Mouse (Mus musculus) frontal cortex, adult 2 months (tissue): Measurements from ENCODE around the gene Exosc2. TPM values are rescaled to one million over a fixed set of nuclear protein-coding genes. Genes with fewer than 3 reads are reported as not detected.

ENCODE experiments used
- DNase-seq, 2 experiments: peaks; one replicate each; pipeline ENCODE4 v3.0.0; 2022; ENCODE audit warnings: low spot score in 1 of 2; ENCODE audit errors: extremely low spot score in 1 of 2
- polyA plus RNA-seq: library from polyadenylated mRNA; depleted of rRNA; stranded (reverse); fragments of >200 nt; gene quantifications from 2 replicates; pipeline ENCODE4 v1.2.3, GENCODE M21; 2012; rRNA removed

The Exosc2 gene
- polyA plus RNA-seq = 27.4 and 31.0 TPM in 2 replicates

GRCm38 (mm10) chr2:31670551-31671035 is at the start of gene Exosc2:
Exosc2 (plus strand) TSS chr2:31670715.
- peak; percentile 92 to 95 for DNase-seq

DNA sequence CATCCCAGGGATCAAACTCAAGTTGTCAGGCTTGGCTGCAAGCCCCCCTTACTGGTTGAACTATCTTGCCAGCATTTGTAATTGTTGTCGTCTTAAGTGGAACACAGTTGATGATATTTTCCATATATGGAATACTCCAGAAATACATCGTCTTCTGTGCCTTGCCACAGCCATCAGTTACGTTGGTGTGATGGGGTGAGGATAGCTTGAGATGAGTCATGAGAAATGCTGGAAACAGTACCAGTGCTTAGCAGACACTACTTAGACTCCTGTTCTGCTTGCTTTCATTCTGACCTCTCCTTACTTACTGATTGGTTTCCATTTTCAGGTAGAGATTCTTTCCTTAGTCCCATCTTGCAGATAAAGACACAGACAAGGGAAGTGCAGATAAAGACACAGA is 37.0 kb upstream of the Exosc2 start:
- DNase-seq = peak in 1 of 2 experiments; percentile 41

GRCm38 (mm10) chr2:31635281-31636137 is 35.0 kb upstream of the Exosc2 start:
- peak in 1 of 2 experiments; percentile 28 for DNase-seq

GRCm38 (mm10) chr2:31636138-31636741 is 34.3 kb upstream of the Exosc2 start:
- no peak for DNase-seq

- DNase-seq = no peak
Observed at GRCm38 (mm10) chr2:31636742-31637141, 33.8 kb upstream of the Exosc2 start.

DNA sequence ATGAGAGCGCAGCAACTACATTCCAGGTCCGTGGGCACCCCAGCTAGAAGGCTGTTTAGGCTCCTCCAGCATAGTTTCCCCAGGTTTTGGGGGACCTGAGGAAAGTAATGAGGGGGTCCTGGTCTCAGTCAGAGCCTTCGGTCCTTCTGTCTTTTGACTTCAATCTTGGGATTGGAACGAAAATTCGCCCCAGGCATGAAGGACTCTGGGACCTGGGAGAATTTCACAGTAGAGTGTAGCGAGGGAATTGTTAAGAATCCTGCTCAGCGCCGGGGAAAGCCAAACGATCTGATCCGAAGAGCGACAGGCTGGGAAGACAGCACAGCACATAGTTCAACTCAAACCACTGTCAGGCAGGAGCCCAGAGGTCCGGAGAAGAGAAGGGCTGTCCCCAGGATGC is 33.2 kb upstream of the Exosc2 start:
- DNase-seq = no peak

DNA sequence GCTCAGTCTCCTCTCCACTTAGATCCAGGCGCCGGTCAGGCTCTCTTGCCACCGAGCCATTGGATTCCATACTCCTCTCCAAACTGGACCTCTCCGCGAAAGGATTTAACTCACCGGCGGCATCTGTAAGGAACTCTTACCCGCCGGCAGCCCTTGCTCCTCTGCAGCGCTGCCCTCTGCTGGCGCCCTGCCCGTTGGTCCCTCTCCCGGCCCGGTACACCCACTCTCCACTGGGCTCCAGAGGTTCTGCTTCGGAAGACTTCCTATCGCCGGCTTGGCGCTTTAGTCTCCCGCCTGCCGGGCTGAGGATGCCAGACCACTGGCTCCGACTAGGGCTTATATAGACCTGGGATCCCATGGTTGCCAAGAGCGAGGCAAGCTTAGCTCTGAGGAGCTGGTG is 32.7 kb upstream of the Exosc2 start:
- no peak for DNase-seq

DNA sequence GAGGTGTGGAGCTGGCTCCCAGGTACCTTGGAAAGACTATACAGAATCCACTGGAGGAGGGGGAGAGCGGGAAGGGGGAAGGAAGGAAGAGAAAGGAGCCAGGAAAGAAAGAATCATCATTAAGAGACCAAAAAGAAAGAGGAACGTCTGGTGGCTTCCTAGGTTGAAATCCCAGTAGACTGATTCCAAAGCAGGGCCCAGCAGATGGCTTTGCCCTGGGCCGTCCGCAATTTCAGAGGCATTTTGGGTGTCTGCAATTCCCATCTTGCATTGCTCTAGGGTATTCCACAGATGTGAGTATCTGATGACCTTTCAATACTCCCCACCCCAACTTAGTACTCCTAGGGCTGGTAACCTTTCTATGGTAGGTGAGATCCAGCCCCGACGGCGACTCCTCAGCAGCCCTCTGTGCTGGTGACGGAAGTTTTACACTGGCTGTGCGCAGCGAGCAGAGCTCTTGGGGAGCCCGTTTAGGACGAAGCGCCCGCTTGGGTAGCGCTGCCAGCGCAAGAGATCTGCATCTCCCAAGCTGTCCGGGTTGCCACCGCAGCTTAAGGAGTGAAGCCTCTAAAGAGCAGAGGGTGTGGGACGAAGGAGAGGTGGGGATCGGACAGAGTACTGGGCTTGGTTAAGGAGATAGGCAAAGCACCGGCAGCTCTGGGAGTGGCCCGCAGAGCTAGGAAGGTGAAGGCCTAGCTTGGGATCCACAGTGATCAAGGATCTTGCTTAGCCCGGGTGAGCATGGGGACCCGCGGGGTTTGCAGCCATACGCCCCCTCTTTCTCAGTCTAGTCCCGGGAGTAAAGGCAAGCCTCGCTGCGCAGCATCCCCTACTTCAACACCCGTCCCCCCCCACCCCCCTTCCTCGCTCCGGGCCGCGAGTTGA is 31.7 kb upstream of the Exosc2 start:
- DNase-seq = no peak

DNA sequence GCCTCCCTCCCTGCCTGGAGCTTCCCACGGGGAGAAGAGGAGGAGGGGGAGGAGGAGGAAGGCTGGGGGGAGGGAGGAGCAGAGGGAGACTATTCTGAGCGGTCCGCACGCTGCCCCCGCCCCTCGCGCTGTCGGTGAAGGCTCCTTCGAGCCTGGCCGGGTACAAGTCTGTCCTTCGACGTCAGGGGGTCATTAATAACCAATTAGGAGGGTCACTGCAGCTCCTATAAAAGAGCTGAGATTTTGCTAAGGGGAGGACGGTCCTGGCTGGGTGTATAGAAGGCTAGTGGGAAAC is 31.1 kb upstream of the Exosc2 start:
- no peak for DNase-seq

GRCm38 (mm10) chr2:31639901-31640608 is 30.5 kb upstream of the Exosc2 start, which contains the start of gene Prdm12:
Prdm12 (plus strand) TSS chr2:31640037.
- no peak for DNase-seq

- DNase-seq = no peak
Observed at GRCm38 (mm10) chr2:31640609-31641507, 29.7 kb upstream of the Exosc2 start.

GRCm38 (mm10) chr2:31641508-31641830 is 29.0 kb upstream of the Exosc2 start:
- no peak for DNase-seq

- DNase-seq = no peak
Observed at GRCm38 (mm10) chr2:31641929-31642328, 28.6 kb upstream of the Exosc2 start.

DNA sequence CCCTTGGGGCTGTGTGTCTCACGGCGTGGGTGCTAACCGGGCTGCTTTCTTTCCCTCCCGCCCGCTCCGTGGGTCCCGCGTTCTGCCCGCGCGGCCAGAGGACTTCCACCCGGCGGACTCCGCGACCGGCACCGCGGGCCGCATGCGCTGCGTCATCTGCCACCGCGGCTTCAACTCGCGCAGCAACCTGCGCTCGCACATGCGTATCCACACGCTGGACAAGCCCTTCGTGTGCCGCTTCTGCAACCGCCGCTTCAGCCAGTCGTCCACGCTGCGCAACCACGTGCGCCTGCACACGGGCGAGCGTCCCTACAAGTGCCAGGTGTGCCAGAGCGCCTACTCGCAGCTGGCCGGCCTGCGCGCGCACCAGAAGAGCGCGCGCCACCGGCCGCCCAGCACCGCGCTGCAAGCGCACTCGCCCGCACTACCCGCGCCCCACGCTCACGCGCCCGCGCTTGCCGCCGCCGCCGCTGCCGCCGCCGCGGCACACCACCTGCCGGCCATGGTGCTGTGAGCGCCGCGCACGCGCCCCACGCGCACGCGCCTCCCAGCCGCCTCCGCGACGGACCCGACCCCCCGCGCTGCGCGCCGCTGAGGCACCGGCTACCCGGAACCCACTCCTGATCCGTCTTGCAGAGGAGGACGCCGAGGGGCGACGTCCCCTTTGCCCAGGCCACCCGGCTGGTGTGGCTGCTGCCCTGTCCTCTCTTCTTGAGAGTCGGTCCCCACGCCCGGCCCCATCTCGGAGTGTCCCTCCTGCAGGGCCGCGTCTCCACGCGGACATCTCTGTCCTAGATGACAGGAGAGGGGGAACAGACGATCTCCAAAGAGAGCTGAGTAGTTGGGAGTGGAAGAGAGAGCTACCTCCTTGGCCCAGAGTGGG is 16.3 kb upstream of the Exosc2 start:
- DNase-seq = peak; percentile 44 to 76

- peak in 1 of 2 experiments; percentile 84 for DNase-seq
Observed at GRCm38 (mm10) chr2:31654854-31655559, 15.5 kb upstream of the Exosc2 start.

DNA sequence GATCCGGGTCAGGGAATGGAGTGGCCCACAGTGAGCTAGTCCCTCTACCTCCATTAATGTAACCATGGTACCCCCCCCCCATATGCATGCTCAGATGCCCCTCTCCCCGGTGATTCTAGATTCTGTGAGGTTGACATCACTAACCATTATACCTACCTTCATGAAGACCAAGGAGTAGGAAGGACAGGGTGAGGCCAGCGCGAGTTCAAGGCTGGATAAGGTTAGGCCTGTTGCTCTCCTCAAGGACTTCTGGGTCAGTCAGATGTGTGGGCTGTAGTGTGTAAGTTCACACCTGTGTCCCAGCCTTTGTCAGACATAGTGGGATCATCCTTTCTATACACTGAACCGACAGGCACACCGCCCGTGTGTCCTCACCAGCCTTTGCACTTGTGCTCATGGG is 14.1 kb upstream of the Exosc2 start:
- no peak for DNase-seq

DNA sequence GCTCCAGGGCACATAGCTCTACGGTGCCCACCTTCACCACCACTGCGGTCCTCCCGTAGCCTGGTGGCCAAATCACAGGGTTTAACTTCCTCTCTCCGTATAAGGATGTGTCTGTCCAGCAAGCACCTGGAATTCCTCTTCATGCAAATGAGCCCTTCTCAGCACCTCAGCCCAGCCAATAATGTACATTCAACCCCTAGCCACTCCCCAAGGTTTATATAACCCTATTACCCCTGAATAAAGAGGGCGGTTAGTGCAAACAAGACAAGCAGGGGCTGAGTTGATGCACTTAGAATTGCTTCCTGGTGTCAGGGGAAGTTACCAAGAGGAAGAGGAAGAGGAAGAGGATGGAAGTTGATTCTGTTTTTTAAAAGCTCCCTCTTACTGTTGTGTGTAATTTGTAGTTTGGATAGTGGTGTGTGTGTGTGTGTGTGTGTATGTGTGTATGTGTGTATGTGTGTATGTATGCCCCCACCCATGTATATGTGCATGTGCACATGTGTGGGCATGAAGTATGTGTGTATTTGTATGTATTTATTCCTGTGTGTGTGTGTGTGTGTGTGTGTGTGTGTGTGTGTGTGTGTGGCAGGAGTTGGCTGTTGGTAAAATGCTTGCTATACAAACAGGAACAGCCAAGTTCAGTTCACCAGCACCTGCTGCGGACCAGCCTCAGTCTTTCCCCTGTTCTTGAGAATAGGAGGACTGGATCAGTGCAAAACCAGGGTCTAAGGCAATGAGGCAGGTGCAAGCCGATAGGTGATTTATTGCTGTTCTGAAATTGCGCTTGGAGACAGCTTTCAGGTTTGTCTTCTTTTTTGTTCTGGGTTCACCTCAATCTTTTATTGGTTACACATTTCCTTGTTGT is 7.3 kb upstream of the Exosc2 start:
- DNase-seq = no peak
